Mouse (Mus musculus): ENCODE measurements around the gene Supt7l. TPM values are rescaled to one million over a fixed set of nuclear protein-coding genes. Genes with fewer than 3 reads are reported as not detected.

The Supt7l gene
- polyA plus RNA-seq, 1 experiment, result 9.5 TPM

GRCm38 (mm10) chr5:31512481-31512880, 15.1 kb downstream of the Supt7l start:
- no peak overlapping the region for H3K4me3 ChIP-seq (ENCODE audit: insufficient read depth, poor library complexity, severe bottlenecking)
- H3K36me3 ChIP-seq (ENCODE audit: control insufficient read depth, insufficient read depth), result peaks cover 54% of the 10 kb centered on the region
- H3K27me3 ChIP-seq (ENCODE audit: control insufficient read depth, insufficient read depth, insufficient read length), result no peaks in the 10 kb centered on the region
- no peak overlapping the region for H3ac ChIP-seq (ENCODE audit: control insufficient read depth, insufficient read length, low read depth)
- TF ChIP-seq USF1 (IDR thresholded peaks at IDR 0.05; ENCODE audit: low read depth), result no peak
- TF ChIP-seq MYOG (IDR thresholded peaks at IDR 0.05; ENCODE audit: control insufficient read depth, extremely low read depth, insufficient read length), result no peak
- TF ChIP-seq CTCF (IDR thresholded peaks at IDR 0.05; ENCODE audit: control insufficient read depth, insufficient read depth, insufficient read length), result no peak
- H3K79me2 ChIP-seq (ENCODE audit: control insufficient read depth, insufficient read depth), result no peaks in the 10 kb centered on the region
- no peaks in the 10 kb centered on the region for H3K79me3 ChIP-seq (ENCODE audit: low read depth)

GRCm38 (mm10) chr5:31504843-31505242, 22.8 kb downstream of the Supt7l start:
- Histone ChIP-seq H3ac (ENCODE audit: control insufficient read depth, insufficient read length, low read depth) (no peak overlapping the region), H3K36me3 (ENCODE audit: control insufficient read depth, insufficient read depth) (peaks cover 59% of the 10 kb centered on the region), H3K79me2 (ENCODE audit: control insufficient read depth, insufficient read depth) (no peaks in the 10 kb centered on the region), H3K79me3 (ENCODE audit: low read depth) (no peaks in the 10 kb centered on the region), H3K4me3 (ENCODE audit: insufficient read depth, poor library complexity, severe bottlenecking) (no peak overlapping the region), H3K27me3 (ENCODE audit: control insufficient read depth, insufficient read depth, insufficient read length) (no peaks in the 10 kb centered on the region)
- TF ChIP-seq CTCF (IDR thresholded peaks at IDR 0.05; ENCODE audit: control insufficient read depth, insufficient read depth, insufficient read length) (no peak), MAX (IDR thresholded peaks at IDR 0.05) (no peak), MYOD1 (IDR thresholded peaks at IDR 0.05; ENCODE audit: control insufficient read depth, insufficient read length, low read depth) (no peak), FOSL1 (IDR thresholded peaks at IDR 0.05; ENCODE audit: insufficient read depth, low read length, poor library complexity, severe bottlenecking) (no peak), CEBPB (IDR thresholded peaks at IDR 0.05; ENCODE audit: low read depth) (no peak), USF1 (IDR thresholded peaks at IDR 0.05; ENCODE audit: low read depth) (no peak), MYOG (IDR thresholded peaks at IDR 0.05; ENCODE audit: control insufficient read depth, extremely low read depth, insufficient read length) (no peak)

GRCm38 (mm10) chr5:31494513-31495297, 32.9 kb downstream of the Supt7l start, which contains the start of gene Gpn1:
Gpn1 (plus strand) TSS chr5:31494741.
- peaks cover 10% of the 10 kb centered on the region for H3K79me3 ChIP-seq (ENCODE audit: low read depth)
- peaks cover 18% of the 10 kb centered on the region for H3K79me2 ChIP-seq (ENCODE audit: control insufficient read depth, insufficient read depth)
- peak within 1 kb of the TSS; percentile 80 for H3ac ChIP-seq (ENCODE audit: control insufficient read depth, insufficient read length, low read depth)
- peak within 1 kb of the TSS; percentile 72 for H3K4me3 ChIP-seq (ENCODE audit: insufficient read depth, poor library complexity, severe bottlenecking)
- no peaks in the 10 kb centered on the region for H3K27me3 ChIP-seq (ENCODE audit: control insufficient read depth, insufficient read depth, insufficient read length)
- peaks cover 28% of the 10 kb centered on the region for H3K36me3 ChIP-seq (ENCODE audit: control insufficient read depth, insufficient read depth)
- TF ChIP-seq MAX (IDR thresholded peaks at IDR 0.05), result no peak
- TF ChIP-seq MYOG (IDR thresholded peaks at IDR 0.05; ENCODE audit: control insufficient read depth, extremely low read depth, insufficient read length), result no peak
- no peak for TF ChIP-seq USF1 (IDR thresholded peaks at IDR 0.05; ENCODE audit: low read depth)
- TF ChIP-seq MYOD1 (IDR thresholded peaks at IDR 0.05; ENCODE audit: control insufficient read depth, insufficient read length, low read depth), result no peak
- no peak for TF ChIP-seq CTCF (IDR thresholded peaks at IDR 0.05; ENCODE audit: control insufficient read depth, insufficient read depth, insufficient read length)
- TF ChIP-seq CEBPB (IDR thresholded peaks at IDR 0.05; ENCODE audit: low read depth), result no peak
- TF ChIP-seq FOSL1 (IDR thresholded peaks at IDR 0.05; ENCODE audit: insufficient read depth, low read length, poor library complexity, severe bottlenecking), result no peak

GRCm38 (mm10) chr5:31492031-31492430, 35.6 kb downstream of the Supt7l start:
- Histone ChIP-seq H3K79me3 (ENCODE audit: low read depth) (peaks cover 10% of the 10 kb centered on the region), H3K4me3 (ENCODE audit: insufficient read depth, poor library complexity, severe bottlenecking) (no peak overlapping the region), H3K36me3 (ENCODE audit: control insufficient read depth, insufficient read depth) (peaks cover 6% of the 10 kb centered on the region), H3K27me3 (ENCODE audit: control insufficient read depth, insufficient read depth, insufficient read length) (no peaks in the 10 kb centered on the region), H3ac (ENCODE audit: control insufficient read depth, insufficient read length, low read depth) (no peak overlapping the region), H3K79me2 (ENCODE audit: control insufficient read depth, insufficient read depth) (peaks cover 18% of the 10 kb centered on the region)
- TF ChIP-seq MYOG (IDR thresholded peaks at IDR 0.05; ENCODE audit: control insufficient read depth, extremely low read depth, insufficient read length) (no peak), CEBPB (IDR thresholded peaks at IDR 0.05; ENCODE audit: low read depth) (no peak), CTCF (IDR thresholded peaks at IDR 0.05; ENCODE audit: control insufficient read depth, insufficient read depth, insufficient read length) (no peak), MYOD1 (IDR thresholded peaks at IDR 0.05; ENCODE audit: control insufficient read depth, insufficient read length, low read depth) (no peak), FOSL1 (IDR thresholded peaks at IDR 0.05; ENCODE audit: insufficient read depth, low read length, poor library complexity, severe bottlenecking) (no peak), MAX (IDR thresholded peaks at IDR 0.05) (no peak), USF1 (IDR thresholded peaks at IDR 0.05; ENCODE audit: low read depth) (no peak)

GRCm38 (mm10) chr5:31489116-31489769, 38.4 kb downstream of the Supt7l start:
- Histone ChIP-seq H3ac (ENCODE audit: control insufficient read depth, insufficient read length, low read depth) (no peak overlapping the region), H3K27me3 (ENCODE audit: control insufficient read depth, insufficient read depth, insufficient read length) (no peaks in the 10 kb centered on the region), H3K36me3 (ENCODE audit: control insufficient read depth, insufficient read depth) (no peaks in the 10 kb centered on the region), H3K4me3 (ENCODE audit: insufficient read depth, poor library complexity, severe bottlenecking) (no peak overlapping the region), H3K79me2 (ENCODE audit: control insufficient read depth, insufficient read depth) (no peaks in the 10 kb centered on the region), H3K79me3 (ENCODE audit: low read depth) (no peaks in the 10 kb centered on the region)
- TF ChIP-seq USF1 (IDR thresholded peaks at IDR 0.05; ENCODE audit: low read depth) (no peak), MYOD1 (IDR thresholded peaks at IDR 0.05; ENCODE audit: control insufficient read depth, insufficient read length, low read depth) (no peak), CTCF (IDR thresholded peaks at IDR 0.05; ENCODE audit: control insufficient read depth, insufficient read depth, insufficient read length) (no peak), CEBPB (IDR thresholded peaks at IDR 0.05; ENCODE audit: low read depth) (no peak), FOSL1 (IDR thresholded peaks at IDR 0.05; ENCODE audit: insufficient read depth, low read length, poor library complexity, severe bottlenecking) (no peak), MYOG (IDR thresholded peaks at IDR 0.05; ENCODE audit: control insufficient read depth, extremely low read depth, insufficient read length) (no peak), MAX (IDR thresholded peaks at IDR 0.05) (no peak)

Measured in C2C12 (cell line).